9 mouse cellular contexts compared by ENCODE assay signal in genomic region chr1:184034011-184034557, GRCm38 (mm10). TPM values are rescaled to one million over a fixed set of nuclear protein-coding genes. Genes with fewer than 3 reads are reported as not detected.
A peak's percentile ranks its signal among the peaks of the same experiment; 100 is the strongest.
DNase-seq lines count a peak whose midpoint lies in the region; ATAC-seq and TF ChIP-seq lines count a peak whose summit lies in the region.
"Had no signal": no experiment of that assay in that cellular context is flagged by ENCODE, and none has a peak within 500 bp of the region (broad histone marks: within the 10 kb centered on the region; RNA-seq: fewer than 3 reads in every experiment).

Gene 1700056E22Rik (minus strand): TSS chr1:184034301.

- peak within 1 kb of the TSS; percentile 86 for H3K27ac ChIP-seq in bone marrow, adult 2 months (ENCODE audit: control insufficient read depth, insufficient read depth, low read depth, low read length, poor library complexity)
- peak within 1 kb of the TSS; percentile 97 for H3K27ac ChIP-seq in embryonic facial prominence, embryonic 15.5 days (replicated peaks)
- H3K27ac ChIP-seq in limb, embryonic 14.5 days (replicated peaks; ENCODE audit: low read depth, low read length) = peak within 1 kb of the TSS; percentile 96
- peak within 1 kb of the TSS; percentile 90 for H3K27ac ChIP-seq in midbrain, postnatal 0 days (ENCODE audit: low read depth, low read length)

- H3K4me2 ChIP-seq in embryonic facial prominence, embryonic 15.5 days (replicated peaks) = peak within 1 kb of the TSS; percentile 91
- peak within 1 kb of the TSS; percentile 93 for H3K4me2 ChIP-seq in limb, embryonic 14.5 days (replicated peaks; ENCODE audit: low read depth, low read length, severe bottlenecking)
- H3K4me2 ChIP-seq in midbrain, postnatal 0 days (ENCODE audit: low read depth, low read length, poor library complexity, severe bottlenecking) = peak within 1 kb of the TSS; percentile 96

- peak within 1 kb of the TSS; percentile 85 for H3K4me3 ChIP-seq in bone marrow, adult 2 months (replicated peaks; ENCODE audit: control insufficient read depth, low read depth, low read length)
- H3K4me3 ChIP-seq in embryonic facial prominence, embryonic 15.5 days (replicated peaks) = peak within 1 kb of the TSS; percentile 72
- H3K4me3 ChIP-seq in limb, embryonic 14.5 days (replicated peaks; ENCODE audit: low read length) = peak within 1 kb of the TSS; percentile 74
- peak within 1 kb of the TSS; percentile 58 for H3K4me3 ChIP-seq in midbrain, postnatal 0 days (ENCODE audit: low read depth, low read length)

- TF ChIP-seq CTCF in bone marrow, adult 2 months (IDR thresholded peaks at IDR 0.05; ENCODE audit: control insufficient read depth, insufficient read depth, low read length) = no peak
- peak; percentile 30 for TF ChIP-seq CTCF in midbrain, postnatal 0 days (IDR thresholded peaks at IDR 0.05)

- WGBS in bone marrow, adult 2 months = under 1% methylated on average over 38 of the region's 38 CpGs
- WGBS in embryonic facial prominence, embryonic 15.5 days = 0% methylated on average over 38 of the region's 38 CpGs
- WGBS in limb, embryonic 14.5 days = under 1% methylated on average over 38 of the region's 38 CpGs
- under 1% methylated on average over 38 of the region's 38 CpGs for WGBS in midbrain, postnatal 0 days

- H3K9ac ChIP-seq in embryonic facial prominence, embryonic 15.5 days = peak within 1 kb of the TSS; percentile 87
- H3K9ac ChIP-seq in limb, embryonic 14.5 days (ENCODE audit: low read depth, low read length, severe bottlenecking) = peak within 1 kb of the TSS; percentile 84
- peak within 1 kb of the TSS; percentile 82 for H3K9ac ChIP-seq in midbrain, postnatal 0 days (replicated peaks; ENCODE audit: low read length, poor library complexity, severe bottlenecking)

- no peaks in the 10 kb centered on the region; the same call in 1 of the 2 replicates for H3K4me1 ChIP-seq in bone marrow, adult 2 months (ENCODE audit: control insufficient read depth, insufficient read depth, low read length)
- peaks cover 21% of the 10 kb centered on the region; the same call in 1 of the 2 replicates for H3K4me1 ChIP-seq in embryonic facial prominence, embryonic 15.5 days
- peaks cover 10% of the 10 kb centered on the region; the same call in 1 of the 2 replicates for H3K4me1 ChIP-seq in limb, embryonic 14.5 days (ENCODE audit: control insufficient read depth, insufficient read depth, low read length)
- peaks cover 6% of the 10 kb centered on the region; the same call in 1 of the 2 replicates for H3K4me1 ChIP-seq in midbrain, postnatal 0 days (ENCODE audit: insufficient read depth, low read length)

- H3K9me3 ChIP-seq in embryonic facial prominence, embryonic 15.5 days (replicated peaks) = no peaks in the 10 kb centered on the region
- H3K9me3 ChIP-seq in limb, embryonic 14.5 days (ENCODE audit: control insufficient read depth, low read length) = no peaks in the 10 kb centered on the region
- no peaks in the 10 kb centered on the region for H3K9me3 ChIP-seq in midbrain, postnatal 0 days (ENCODE audit: low read length)

- peaks cover 6% of the 10 kb centered on the region; the same call in 1 of the 2 replicates for H3K36me3 ChIP-seq in embryonic facial prominence, embryonic 15.5 days
- H3K36me3 ChIP-seq in limb, embryonic 14.5 days (ENCODE audit: control insufficient read depth, insufficient read depth, low read length) = peaks cover 7% of the 10 kb centered on the region; the same call in 1 of the 2 replicates
- H3K36me3 ChIP-seq in midbrain, postnatal 0 days (ENCODE audit: insufficient read depth, low read length) = no peaks in the 10 kb centered on the region
- H3K36me3 ChIP-seq: G1E had no signal

- TF ChIP-seq POLR2A in bone marrow, adult 2 months (IDR thresholded peaks at IDR 0.05; ENCODE audit: borderline replicate concordance, control insufficient read depth, low read depth, low read length) = no peak
- peak; percentile 22; the same call in 1 of the 2 replicates for TF ChIP-seq POLR2A in limb, embryonic 14.5 days (IDR thresholded peaks at IDR 0.05; ENCODE audit: borderline replicate concordance, extremely low read depth, insufficient read depth, insufficient read length)

- ATAC-seq in embryonic facial prominence, embryonic 15.5 days (ENCODE audit: insufficient number of reproducible peaks, low FRiP score, low TSS enrichment, low read depth) = peak; percentile 100
- ATAC-seq in limb, embryonic 14.5 days (ENCODE audit: low FRiP score, low read depth) = peak; percentile 100
- peak; percentile 99 for ATAC-seq in midbrain, postnatal 0 days (ENCODE audit: low FRiP score)

- peak; percentile 100 for DNase-seq in 3T3-L1 (ENCODE audit: low read depth, low spot score)
- DNase-seq in heart, adult 8-10 months (ENCODE audit: low spot score) = peak; percentile 98
- DNase-seq in kidney, adult 9 months = peak; percentile 99
- DNase-seq in limb, embryonic 14.5 days (ENCODE audit: low spot score) = peak; percentile 100
- peak; percentile 100 for DNase-seq in midbrain, postnatal 0 days (ENCODE audit: low spot score)
- peak; percentile 91 to 94 for DNase-seq in spleen, postnatal 14 days (ENCODE audit: low spot score in 2 of 2)

- H3K27me3 ChIP-seq in embryonic facial prominence, embryonic 15.5 days = no peaks in the 10 kb centered on the region
- no peaks in the 10 kb centered on the region for H3K27me3 ChIP-seq in limb, embryonic 14.5 days (ENCODE audit: control insufficient read depth, insufficient read depth, low read length)
- no peaks in the 10 kb centered on the region for H3K27me3 ChIP-seq in midbrain, postnatal 0 days (ENCODE audit: insufficient read depth, low read length)

RNA-seq across cellular contexts. Expression of gene 1700056E22Rik, which starts in this region (rescaled TPM):
- not detected in 2 replicates for polyA plus RNA-seq in bone marrow, adult 2 months (2011; ENCODE audit: insufficient read depth, insufficient read length, low replicate concordance, missing spikeins)
- 1.8 and 2.4 TPM in 2 replicates for polyA plus RNA-seq in embryonic facial prominence, embryonic 15.5 days (2015; fragmentation: Nextera tagmentation; extraction: Ambion mirVana)
- 1 to 10 TPM in 3 of 4 experiments, under 1 TPM in 1; 0.57 to 1.7 (median 1.2) TPM for total RNA-seq in heart, adult 8-10 months (2022)
- 1.8 and 2.1 TPM in 2 replicates for polyA plus RNA-seq in limb, embryonic 14.5 days (2012; rRNA removed)
- 2.1 and 2.5 TPM in 2 replicates for polyA plus RNA-seq in limb, embryonic 14.5 days (2014; fragmentation: Nextera tagmentation; extraction: Ambion mirVana)
- 1.1 and 1.6 TPM in 2 replicates for total RNA-seq in midbrain, postnatal 0 days (2014; rRNA removed)
- polyA plus RNA-seq in midbrain, postnatal 0 days (2015; fragmentation: Nextera tagmentation; extraction: Ambion mirVana) = 1.2 and 1.4 TPM in 2 replicates
- total RNA-seq: G1E had no signal
- polyA plus RNA-seq: G1E had no signal

Comparison
In these comparisons a context has a peak if more than half of its experiments do, and no peak if none do; other contexts are left out.
1. Peak in every context shown above with its lines: DNase-seq, ATAC-seq, H3K4me3 ChIP-seq and H3K27ac ChIP-seq.